Mouse (Mus musculus) liver, embryonic 14.5 days (tissue): Measurements from ENCODE around the gene Simc1. TPM values are rescaled to one million over a fixed set of nuclear protein-coding genes. Genes with fewer than 3 reads are reported as not detected.

Experiments used
- ATAC-seq: fragments of 200-750 bp; cut with Nextera tagmentation; 2 replicates; pipeline ENCODE4 v1.8.0; 2017; ENCODE audit warnings: moderate number of reproducible peaks, mild to moderate bottlenecking, moderate library complexity; ENCODE audit not compliant: insufficient read depth
- DNase-seq, 3 experiments: peaks; one replicate each; pipeline ENCODE4 v3.0.0-alpha.2; 2012 to 2013; ENCODE audit warnings: low read depth in 3 of 3, low spot score in 3 of 3
- H3K27ac ChIP-seq: fragments of 300-500 bp; sonication (generic); 2 replicates; pipeline ENCODE4 v1.5.1; 2014; ENCODE audit warnings: moderate library complexity, mild to moderate bottlenecking, control low read depth, inconsistent platforms
- H3K27me3 ChIP-seq: fragments of 300-500 bp; sonication (generic); 2 replicates; pipeline ENCODE4 v1.6.1; 2014; ENCODE audit warnings: mild to moderate bottlenecking, low read length, moderate library complexity; ENCODE audit not compliant: control insufficient read depth, insufficient read depth
- H3K36me3 ChIP-seq: fragments of 300-500 bp; sonication (generic); replicated peaks from 2 replicates; pipeline ENCODE4 v1.6.1; 2014; ENCODE audit warnings: low read depth; ENCODE audit not compliant: control insufficient read depth, insufficient read depth
- H3K4me1 ChIP-seq, 2 experiments: fragments of 200-500 bp in 1 of 2; fragments of 300-500 bp in 1 of 2; sonication (generic) in 1 of 2; replicated peaks; 2 replicates each; pipeline ENCODE4 v1.6.1; 2012 to 2014; ENCODE audit warnings: antibody characterized with exemption in 1 of 2, inconsistent platforms in 1 of 2, low read length in 1 of 2; ENCODE audit not compliant: control insufficient read depth in 2 of 2, insufficient read depth in 2 of 2
- H3K4me2 ChIP-seq: fragments of 300-500 bp; sonication (generic); 2 replicates; pipeline ENCODE4 v1.6.1; 2014; ENCODE audit warnings: low read depth, mild to moderate bottlenecking, control low read depth, moderate library complexity
- H3K4me3 ChIP-seq, 2 experiments: fragments of 200-500 bp in 1 of 2; fragments of 300-500 bp in 1 of 2; sonication (generic) in 1 of 2; 2 replicates each; pipeline ENCODE4 v1.5.1; 2012 to 2014; ENCODE audit warnings: low read depth in 2 of 2, low read length in 2 of 2, mild to moderate bottlenecking in 2 of 2, control low read depth in 1 of 2, inconsistent platforms in 1 of 2, moderate library complexity in 1 of 2; ENCODE audit not compliant: insufficient read depth in 1 of 2
- H3K9ac ChIP-seq: fragments of 300-500 bp; sonication (generic); replicated peaks from 2 replicates; pipeline ENCODE4 v1.6.1; 2014; ENCODE audit warnings: mild to moderate bottlenecking, control low read depth, moderate library complexity
- H3K9me3 ChIP-seq: fragments of 300-500 bp; sonication (generic); 2 replicates; pipeline ENCODE4 v1.6.1; 2016; ENCODE audit warnings: low read length, mixed read lengths; ENCODE audit not compliant: control insufficient read depth
- CTCF ChIP-seq: IDR thresholded peaks from 2 replicates; pipeline ENCODE4 v1.5.1; 2016; ENCODE audit warnings: antibody characterized with exemption, low read depth, control low read depth
- EP300 ChIP-seq: IDR thresholded peaks from 2 replicates; pipeline ENCODE4 v1.6.1; 2016; ENCODE audit warnings: antibody characterized with exemption, low read depth
- WGBS: fragments of 180-500 bp; shearing (Covaris S2); extraction: QIAGEN DNeasy Blood & Tissue Kit; methylation state at CpG from one replicate; pipeline ENCODE4 v1.1.7; 2014; ENCODE audit not compliant: insufficient replicate concordance; 5-methylcytosine and 5-hydroxymethylcytosine counted together
- polyA plus RNA-seq, 2 experiments: library from polyadenylated mRNA; depleted of rRNA in 1 of 2; stranded (reverse) in 1 of 2; unstranded in 1 of 2; fragments of >200 nt; fragmentation: Nextera tagmentation in 1 of 2; extraction: Ambion mirVana in 1 of 2; gene quantifications; 2 replicates each; pipeline versions ENCODE4 v1.2.1 to v1.2.3; 2012 to 2014

The Simc1 gene
- polyA plus RNA-seq, 2 experiments: 2.0 to 2.8 TPM

- H3K27me3 ChIP-seq: no peaks in the 10 kb centered on the region
- peak overlapping the region; percentile 59 for H3K9ac ChIP-seq
- WGBS: 9% methylated on average over 4 of the region's 4 CpGs
- H3K9me3 ChIP-seq: no peaks in the 10 kb centered on the region
- TF ChIP-seq EP300: no peak
- no peak for TF ChIP-seq CTCF
- H3K4me2 ChIP-seq: peak overlapping the region; percentile 89
- ATAC-seq (peak; percentile 78), DNase-seq (no peak)
- H3K4me3 ChIP-seq: peak overlapping the region; percentile 84 to 89
- no peak overlapping the region for H3K27ac ChIP-seq
- H3K36me3 ChIP-seq: peaks cover 30% of the 10 kb centered on the region
- peaks cover 4 to 6% of the 10 kb centered on the region in 2 experiments for H3K4me1 ChIP-seq
These were observed 34.6 kb upstream of the Simc1 start for GRCm38 (mm10) chr13:54469012-54469354.

GRCm38 (mm10) chr13:54471967-54472366 is 31.6 kb upstream of the Simc1 start:
- TF ChIP-seq CTCF (no peak), EP300 (no peak)
- H3K4me3 ChIP-seq: no peak overlapping the region
- no peaks in the 10 kb centered on the region for H3K9me3 ChIP-seq
- no peak overlapping the region for H3K9ac ChIP-seq
- no peak overlapping the region for H3K27ac ChIP-seq
- ATAC-seq (no peak), DNase-seq (no peak)
- H3K27me3 ChIP-seq: no peaks in the 10 kb centered on the region
- WGBS: 62% methylated on average over 4 of the region's 4 CpGs
- peaks cover 2% of the 10 kb centered on the region; the same call in 1 of the 2 replicates for H3K36me3 ChIP-seq
- H3K4me1 ChIP-seq: peaks cover 4 to 6% of the 10 kb centered on the region in 2 experiments
- H3K4me2 ChIP-seq: no peak overlapping the region

GRCm38 (mm10) chr13:54474996-54475395 is 28.6 kb upstream of the Simc1 start:
- H3K4me2 ChIP-seq: no peak overlapping the region
- no peaks in the 10 kb centered on the region for H3K4me1 ChIP-seq
- WGBS: 47% methylated on average over 2 of the region's 2 CpGs
- no peaks in the 10 kb centered on the region for H3K9me3 ChIP-seq
- DNase-seq (no peak), ATAC-seq (no peak)
- H3K9ac ChIP-seq: no peak overlapping the region
- no peak overlapping the region for H3K4me3 ChIP-seq
- TF ChIP-seq CTCF (no peak), EP300 (no peak)
- H3K27ac ChIP-seq: no peak overlapping the region
- no peaks in the 10 kb centered on the region for H3K36me3 ChIP-seq
- no peaks in the 10 kb centered on the region for H3K27me3 ChIP-seq

- no peak for DNase-seq
- ATAC-seq: no peak
- H3K4me2 ChIP-seq: no peak overlapping the region
These were observed 27.9 kb upstream of the Simc1 start for GRCm38 (mm10) chr13:54475702-54476101.

GRCm38 (mm10) chr13:54479286-54479685 is 24.3 kb upstream of the Simc1 start:
- ATAC-seq: no peak
- no peaks in the 10 kb centered on the region for H3K27me3 ChIP-seq
- no peak overlapping the region for H3K27ac ChIP-seq
- 41% methylated on average over 3 of the region's 3 CpGs for WGBS
- H3K9ac ChIP-seq: no peak overlapping the region
- H3K4me3 ChIP-seq: no peak overlapping the region
- H3K4me2 ChIP-seq: no peak overlapping the region
- no peak for DNase-seq
- H3K4me1 ChIP-seq: no peaks in the 10 kb centered on the region
- TF ChIP-seq CTCF: no peak
- no peak for TF ChIP-seq EP300
- H3K9me3 ChIP-seq: no peaks in the 10 kb centered on the region
- H3K36me3 ChIP-seq: no peaks in the 10 kb centered on the region

More at GRCm38 (mm10) chr13:54475702-54476101, 27.9 kb upstream of the Simc1 start:
- no peak for TF ChIP-seq CTCF
- no peak for TF ChIP-seq EP300
- 25% methylated on average over 5 of the region's 5 CpGs for WGBS
- no peak overlapping the region for H3K27ac ChIP-seq
- no peaks in the 10 kb centered on the region for H3K36me3 ChIP-seq
- H3K27me3 ChIP-seq: no peaks in the 10 kb centered on the region
- no peak overlapping the region for H3K9ac ChIP-seq
- H3K9me3 ChIP-seq: no peaks in the 10 kb centered on the region
- no peaks in the 10 kb centered on the region for H3K4me1 ChIP-seq
- no peak overlapping the region for H3K4me3 ChIP-seq
